Mouse (Mus musculus) MEL (cell line): ENCODE results near the gene Oprm1.

Experiments used
- MYB ChIP-seq: IDR thresholded peaks from 2 replicates; pipeline ENCODE4 v1.6.1; 2011; ENCODE audit warnings: mild to moderate bottlenecking, low read depth, low read length, improper control_type of control experiment
- POLR2AphosphoS5 ChIP-seq: IDR thresholded peaks from 2 replicates; pipeline ENCODE4 v1.6.1; 2012; ENCODE audit warnings: low read depth, borderline replicate concordance, mild to moderate bottlenecking, inconsistent platforms, low read length, moderate library complexity, mixed read lengths

- TF ChIP-seq MYB (no peak), POLR2AphosphoS5 (no peak)
Measured at GRCm38 (mm10) chr10:6968334-6968733, 210.0 kb downstream of the Oprm1 start.
